Mouse (Mus musculus) adrenal gland, adult (tissue): ENCODE measurements around the gene Chid1.
A peak's percentile ranks its signal among the peaks of the same experiment; 100 is the strongest.

Experiments
- DNase-seq, 2 experiments: peaks; one replicate each; pipeline ENCODE4 v3.0.0; 2022 to 2023; ENCODE audit warnings: low spot score in 1 of 2; ENCODE audit not compliant: inconsistent age in 2 of 2

Gene Chid1

GRCm38 (mm10) chr7:141510196-141510595 lies 29.5 kb downstream of the Chid1 start:
- no peak for DNase-seq

- DNase-seq: no peak
Measured at GRCm38 (mm10) chr7:141508160-141508559, 31.5 kb downstream of the Chid1 start.

- DNase-seq: no peak
Measured at GRCm38 (mm10) chr7:141506278-141506677, 33.4 kb downstream of the Chid1 start.

- DNase-seq: no peak
Measured at GRCm38 (mm10) chr7:141502556-141502905, 37.1 kb downstream of the Chid1 start.

- peak; percentile 77 to 85 for DNase-seq
Measured at GRCm38 (mm10) chr7:141501820-141502555, 37.7 kb downstream of the Chid1 start.

- DNase-seq: no peak
Measured at GRCm38 (mm10) chr7:141497600-141497999, 42.1 kb downstream of the Chid1 start.

- DNase-seq: no peak
Measured at GRCm38 (mm10) chr7:141495940-141496339, 43.7 kb downstream of the Chid1 start.

GRCm38 (mm10) chr7:141495379-141495778 lies 44.3 kb downstream of the Chid1 start:
- DNase-seq: no peak

- DNase-seq: no peak
Measured at GRCm38 (mm10) chr7:141493729-141494128, 45.9 kb downstream of the Chid1 start.

- no peak for DNase-seq
Measured at GRCm38 (mm10) chr7:141492738-141493137, 46.9 kb downstream of the Chid1 start.

- no peak for DNase-seq
Measured at GRCm38 (mm10) chr7:141491151-141491550, 48.5 kb downstream of the Chid1 start.

- DNase-seq: no peak
Measured at GRCm38 (mm10) chr7:141487141-141487540, 52.5 kb downstream of the Chid1 start.

GRCm38 (mm10) chr7:141486239-141486638 lies 53.4 kb downstream of the Chid1 start:
- DNase-seq: no peak

GRCm38 (mm10) chr7:141485606-141486005 lies 54.1 kb downstream of the Chid1 start:
- no peak for DNase-seq

- no peak for DNase-seq
Measured at GRCm38 (mm10) chr7:141485186-141485585, 54.5 kb downstream of the Chid1 start.

- no peak for DNase-seq
Measured at GRCm38 (mm10) chr7:141484186-141485120, 55.2 kb downstream of the Chid1 start.

GRCm38 (mm10) chr7:141483114-141483653 lies 56.5 kb downstream of the Chid1 start:
- no peak for DNase-seq

- DNase-seq: no peak
Measured at GRCm38 (mm10) chr7:141482531-141483024, 57.1 kb downstream of the Chid1 start.

GRCm38 (mm10) chr7:141481498-141482401 lies 57.9 kb downstream of the Chid1 start:
- peak; percentile 60 to 85 for DNase-seq

- DNase-seq: peak; percentile 73 to 91
Measured at GRCm38 (mm10) chr7:141480842-141481497, 58.7 kb downstream of the Chid1 start.
